Mouse (Mus musculus) myocyte (in vitro differentiated cells): ENCODE measurements around the gene Zfp422.

Experiments used
- CEBPB ChIP-seq: IDR thresholded peaks from 2 replicates; pipeline ENCODE4 v1.6.1; 2011; ENCODE audit warnings: mild to moderate bottlenecking, moderate library complexity; ENCODE audit not compliant: poor library complexity, insufficient read depth, severe bottlenecking
- E2F4 ChIP-seq: IDR thresholded peaks from one replicate; pipeline ENCODE4 v1.6.1; 2011; ENCODE audit warnings: mild to moderate bottlenecking, control low read depth, moderate library complexity; ENCODE audit not compliant: insufficient read depth
- MYOG ChIP-seq, 3 experiments: IDR thresholded peaks; one replicate each; pipeline ENCODE4 v1.6.1; 2011; ENCODE audit warnings: control low read depth in 2 of 3, low read depth in 2 of 3, mild to moderate bottlenecking in 2 of 3; ENCODE audit not compliant: insufficient read length in 2 of 3, control insufficient read depth in 1 of 3, insufficient read depth in 1 of 3
- POLR2A ChIP-seq: IDR thresholded peaks from one replicate; pipeline ENCODE4 v1.6.1; 2011; ENCODE audit warnings: low read depth, mild to moderate bottlenecking, control low read depth, moderate library complexity; ENCODE audit not compliant: insufficient read length
- POLR2AphosphoS2 ChIP-seq: IDR thresholded peaks from one replicate; pipeline ENCODE4 v1.6.1; 2011; ENCODE audit warnings: low read depth, control low read depth; ENCODE audit not compliant: insufficient read length
- TCF12 ChIP-seq: IDR thresholded peaks from one replicate; pipeline ENCODE4 v1.6.1; 2011; ENCODE audit warnings: mild to moderate bottlenecking, control low read depth; ENCODE audit not compliant: poor library complexity, insufficient read depth, severe bottlenecking
- USF1 ChIP-seq: IDR thresholded peaks from one replicate; pipeline ENCODE4 v1.6.1; 2011; ENCODE audit warnings: low read depth, mild to moderate bottlenecking, control low read depth, moderate library complexity

DNA sequence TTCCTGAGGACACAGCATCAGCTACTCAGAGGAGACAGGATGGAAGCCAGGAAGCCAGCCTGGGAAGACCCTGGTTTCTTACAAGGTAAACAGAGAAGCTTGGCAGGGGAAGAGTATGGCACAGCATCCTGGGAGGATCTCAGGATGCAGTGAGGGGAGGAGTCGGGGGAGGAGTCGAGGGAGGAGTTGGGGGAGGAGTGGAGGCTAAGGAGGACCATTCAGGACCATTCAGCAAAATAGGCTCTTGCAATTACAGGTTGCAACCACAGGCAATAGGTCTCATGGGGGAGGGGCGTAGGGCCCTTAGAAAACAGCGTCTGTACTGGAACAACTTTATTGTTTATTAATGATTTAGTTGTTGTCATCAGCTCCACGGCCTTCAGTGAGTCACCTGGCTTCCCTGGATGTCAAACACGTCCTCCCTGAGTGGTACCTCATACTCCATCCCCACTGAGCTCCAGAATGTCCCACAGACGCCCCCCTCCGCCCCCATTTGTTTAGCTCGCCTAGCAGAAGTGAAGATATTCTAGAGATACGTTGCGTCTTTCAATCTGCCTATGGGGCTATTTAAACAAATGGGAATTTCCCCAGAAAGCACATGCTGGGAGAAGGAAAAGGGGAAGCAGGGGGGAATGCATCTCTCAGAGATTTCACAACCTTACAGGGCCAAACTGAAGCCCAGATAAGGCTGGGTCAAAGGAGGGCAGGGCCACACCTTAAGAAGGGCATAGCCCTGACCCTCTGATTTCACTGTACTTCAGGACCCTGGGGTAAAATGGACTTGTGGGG lies 40.1 kb upstream of the Zfp422 start:
- no peak for TF ChIP-seq POLR2A
- no peak for TF ChIP-seq E2F4
- no peak for TF ChIP-seq CEBPB
- no peak for TF ChIP-seq POLR2AphosphoS2
- TF ChIP-seq USF1, result no peak
- TF ChIP-seq MYOG (IDR thresholded peaks at IDR 0.05; ENCODE audit: control insufficient read depth in 1 of 3, insufficient read depth in 1 of 3, insufficient read length in 2 of 3, low read depth in 2 of 3), result no peak
- no peak for TF ChIP-seq TCF12
